Mouse (Mus musculus): ENCODE data around the gene Nptx2. TPM values are rescaled to one million over a fixed set of nuclear protein-coding genes. Genes with fewer than 3 reads are reported as not detected.

Nptx2 gene
- polyA plus RNA-seq, 1 experiment from 2014 or later = 0.97 TPM

DNA sequence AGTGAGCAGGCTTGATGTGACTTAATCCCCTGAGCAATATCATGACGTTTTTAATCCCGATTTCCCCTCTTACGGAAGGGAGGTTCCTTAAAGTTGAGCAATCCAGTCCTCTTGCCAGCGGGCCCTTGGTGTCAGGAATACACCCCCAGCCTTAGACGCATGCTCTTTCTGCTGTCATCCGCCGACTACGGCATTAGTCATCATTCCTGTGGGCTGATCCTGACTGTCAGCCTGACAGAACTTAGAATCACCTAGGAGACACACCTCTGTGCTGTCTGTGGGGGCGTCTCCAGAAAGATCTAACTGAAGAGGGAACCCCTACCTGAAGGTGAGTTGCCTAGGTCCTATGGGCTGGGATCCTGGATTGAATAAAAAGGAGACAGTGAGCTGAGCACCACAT is 49.1 kb downstream of the Nptx2 start:
- Histone ChIP-seq H3K4me1 (peaks cover 13% of the 10 kb centered on the region), H3K36me3 (replicated peaks) (no peaks in the 10 kb centered on the region), H3K4me3 (no peak overlapping the region), H3K9me3 (peaks cover 8% of the 10 kb centered on the region), H3K27me3 (ENCODE audit: poor library complexity, severe bottlenecking) (no peaks in the 10 kb centered on the region), H3K27ac (no peak overlapping the region)
- 92% methylated on average over 9 of the region's 9 CpGs for WGBS
- DNase-seq (ENCODE audit: extremely low spot score, low spot score) = no peak

Other genes starting within 250 kb of the Nptx2 start
- gene Baiap2l1, start 187.8 kb upstream of the Nptx2 start, polyA plus RNA-seq (2016; fragmentation: Nextera tagmentation; extraction: Ambion mirVana) = 5.3 and 5.7 TPM in 2 replicates
- 1.4 and 2.0 TPM in 2 replicates for gene Tmem130, start 215.9 kb downstream of the Nptx2 start, polyA plus RNA-seq (2016; fragmentation: Nextera tagmentation; extraction: Ambion mirVana)
- 73.2 and 76.2 TPM in 2 replicates for gene Trrap, start 221.8 kb downstream of the Nptx2 start, polyA plus RNA-seq (2016; fragmentation: Nextera tagmentation; extraction: Ambion mirVana)